Mouse (Mus musculus) megakaryocyte, embryonic 14.5 days (primary cell): Measurements from ENCODE around the gene Cdyl.

Source experiments
- FLI1 ChIP-seq: IDR thresholded peaks from 2 replicates; pipeline ENCODE4 v1.6.1; 2012; ENCODE audit warnings: low read length, inconsistent platforms, mixed read lengths
- GATA1 ChIP-seq: IDR thresholded peaks from 3 replicates; pipeline ENCODE4 v1.6.1; 2012; ENCODE audit warnings: mixed read lengths, low read length, inconsistent platforms, borderline replicate concordance

DNA sequence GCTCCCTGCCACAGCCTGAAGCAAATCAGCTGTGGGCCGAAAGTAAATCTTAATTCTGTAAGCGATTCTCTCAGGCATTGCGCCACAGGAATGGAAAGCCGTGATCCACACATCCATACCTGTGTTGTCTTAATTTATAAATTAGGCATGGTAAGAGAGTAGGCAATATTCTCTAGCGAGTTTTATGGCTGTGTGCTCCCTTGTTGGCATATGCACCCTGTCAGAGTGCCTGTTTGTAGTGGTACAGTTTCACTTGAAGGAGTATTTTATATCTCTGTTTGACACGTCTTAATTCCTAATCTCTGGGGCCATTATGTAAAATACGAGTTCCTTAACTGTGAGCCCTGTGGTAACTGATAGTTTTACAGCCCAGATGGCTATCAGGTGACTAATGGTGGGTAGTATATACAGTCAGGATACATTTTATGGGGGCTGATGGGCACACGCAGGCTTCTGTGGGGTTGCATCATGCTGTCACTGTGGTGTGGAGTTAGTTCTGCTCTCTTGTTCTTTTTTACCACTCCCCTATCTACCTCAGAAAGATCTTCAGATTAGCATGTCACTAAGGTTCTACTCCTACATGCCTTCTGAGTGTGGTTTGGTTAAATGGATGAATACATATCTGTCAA is 96.1 kb downstream of the Cdyl start:
- no peak for TF ChIP-seq GATA1
- TF ChIP-seq FLI1, result no peak
